Mouse (Mus musculus) forebrain, embryonic 15.5 days (tissue): Measurements from ENCODE around the gene Cep97. TPM values are rescaled to one million over a fixed set of nuclear protein-coding genes. Genes with fewer than 3 reads are reported as not detected.
A peak's percentile ranks its signal among the peaks of the same experiment; 100 is the strongest.

Source experiments
- ATAC-seq: fragments of 200-750 bp; cut with Nextera tagmentation; replicated peaks from 2 replicates; pipeline ENCODE4 v1.8.0; 2017; ENCODE audit warnings: mild to moderate bottlenecking, moderate TSS enrichment, moderate library complexity
- H3K27ac ChIP-seq: fragments of 300-500 bp; sonication (generic); replicated peaks from 2 replicates; pipeline ENCODE4 v1.5.1; 2015; ENCODE audit warnings: mild to moderate bottlenecking, inconsistent platforms
- H3K27me3 ChIP-seq: fragments of 300-500 bp; sonication (generic); 2 replicates; pipeline ENCODE4 v1.6.1; 2015; ENCODE audit warnings: inconsistent platforms
- H3K36me3 ChIP-seq: fragments of 300-500 bp; sonication (generic); 2 replicates; pipeline ENCODE4 v1.6.1; 2015; ENCODE audit warnings: mild to moderate bottlenecking, inconsistent platforms
- H3K4me1 ChIP-seq: fragments of 300-500 bp; sonication (generic); 2 replicates; pipeline ENCODE4 v1.6.1; 2015; ENCODE audit warnings: inconsistent platforms
- H3K4me2 ChIP-seq: fragments of 300-500 bp; sonication (generic); replicated peaks from 2 replicates; pipeline ENCODE4 v1.6.1; 2015; ENCODE audit warnings: mild to moderate bottlenecking, inconsistent platforms
- H3K4me3 ChIP-seq: fragments of 300-500 bp; sonication (generic); 2 replicates; pipeline ENCODE4 v1.5.1; 2015; ENCODE audit warnings: mild to moderate bottlenecking, inconsistent platforms
- H3K9ac ChIP-seq: fragments of 300-500 bp; sonication (generic); replicated peaks from 2 replicates; pipeline ENCODE4 v1.6.1; 2015; ENCODE audit warnings: mild to moderate bottlenecking, inconsistent platforms
- H3K9me3 ChIP-seq: fragments of 300-500 bp; sonication (generic); 2 replicates; pipeline ENCODE4 v1.6.1; 2016; ENCODE audit warnings: inconsistent platforms
- WGBS: fragments of 180-500 bp; shearing (Covaris S2); methylation state at CpG from one replicate; pipeline ENCODE4 v1.1.7; 2015; ENCODE audit warnings: mixed read lengths; 5-methylcytosine and 5-hydroxymethylcytosine counted together
- polyA plus RNA-seq: library from polyadenylated mRNA; unstranded; fragments of >200 nt; fragmentation: Nextera tagmentation; extraction: Ambion mirVana; gene quantifications from 2 replicates; pipeline ENCODE4 v1.2.1, GENCODE M21; 2015

The Cep97 gene
- 16.3 and 17.8 TPM in 2 replicates for polyA plus RNA-seq

GRCm38 (mm10) chr16:55934453-55935037 lies at the start of gene Cep97:
Gene Cep97, minus strand, starts transcription at chr16:55934855.
- WGBS: under 1% methylated on average over 24 of the region's 24 CpGs
- peaks cover 11% of the 10 kb centered on the region; the same call in 1 of the 2 replicates for H3K4me1 ChIP-seq
- peak within 1 kb of the TSS; percentile 62 for H3K4me3 ChIP-seq
- H3K36me3 ChIP-seq: peaks cover under 1% of the 10 kb centered on the region; the same call in 1 of the 2 replicates
- no peaks in the 10 kb centered on the region for H3K9me3 ChIP-seq
- H3K4me2 ChIP-seq: peak within 1 kb of the TSS; percentile 55
- H3K27ac ChIP-seq: peak within 1 kb of the TSS; percentile 69
- H3K27me3 ChIP-seq: no peaks in the 10 kb centered on the region
- H3K9ac ChIP-seq: peak within 1 kb of the TSS; percentile 65
- peak; percentile 100 for ATAC-seq

GRCm38 (mm10) chr16:55974903-55975285 lies 40.2 kb upstream of the Cep97 start:
- no peak for ATAC-seq
- H3K4me1 ChIP-seq: peaks cover 30% of the 10 kb centered on the region
- peak overlapping the region; percentile 86 for H3K9ac ChIP-seq
- H3K4me2 ChIP-seq: peak overlapping the region; percentile 63
- H3K27ac ChIP-seq: peak overlapping the region; percentile 92
- H3K27me3 ChIP-seq: no peaks in the 10 kb centered on the region
- peaks cover 29% of the 10 kb centered on the region for H3K36me3 ChIP-seq
- no peaks in the 10 kb centered on the region for H3K9me3 ChIP-seq
- H3K4me3 ChIP-seq: peak overlapping the region; percentile 97
- WGBS: 6% methylated on average over 14 of the region's 14 CpGs

GRCm38 (mm10) chr16:55974256-55974902 lies 39.7 kb upstream of the Cep97 start:
- Histone ChIP-seq H3K4me3 (peak overlapping the region; percentile 97), H3K4me1 (peaks cover 34% of the 10 kb centered on the region), H3K9ac (peak overlapping the region; percentile 86), H3K27ac (peak overlapping the region; percentile 92), H3K9me3 (no peaks in the 10 kb centered on the region), H3K4me2 (peak overlapping the region; percentile 63), H3K36me3 (peaks cover 34% of the 10 kb centered on the region), H3K27me3 (no peaks in the 10 kb centered on the region)
- WGBS: 1% methylated on average over 52 of the region's 55 CpGs
- peak; percentile 83 for ATAC-seq

- Histone ChIP-seq H3K9ac (peak within 1 kb of the TSS; percentile 86), H3K4me2 (peak within 1 kb of the TSS; percentile 63), H3K4me1 (peaks cover 41% of the 10 kb centered on the region), H3K9me3 (no peaks in the 10 kb centered on the region), H3K27ac (peak within 1 kb of the TSS; percentile 92), H3K4me3 (peak within 1 kb of the TSS; percentile 97), H3K27me3 (no peaks in the 10 kb centered on the region), H3K36me3 (peaks cover 42% of the 10 kb centered on the region)
- WGBS: under 1% methylated on average over 73 of the region's 86 CpGs
- ATAC-seq: peak; percentile 99
Measured at GRCm38 (mm10) chr16:55973431-55974255, 39.0 kb upstream of the Cep97 start, which contains the start of gene Zbtb11. Gene Zbtb11, plus strand, starts transcription at chr16:55973883.

GRCm38 (mm10) chr16:55972626-55973201 lies 38.1 kb upstream of the Cep97 start:
- ATAC-seq: no peak
- peak overlapping the region; percentile 75 for H3K27ac ChIP-seq
- H3K36me3 ChIP-seq: peaks cover 45% of the 10 kb centered on the region
- H3K4me1 ChIP-seq: peaks cover 46% of the 10 kb centered on the region
- peak overlapping the region; percentile 34; the same call in 1 of the 2 replicates for H3K9ac ChIP-seq
- H3K9me3 ChIP-seq: no peaks in the 10 kb centered on the region
- 53% methylated on average over 10 of the region's 10 CpGs for WGBS
- peak overlapping the region; percentile 97 for H3K4me3 ChIP-seq
- peak overlapping the region; percentile 63 for H3K4me2 ChIP-seq
- H3K27me3 ChIP-seq: no peaks in the 10 kb centered on the region

- Histone ChIP-seq H3K4me2 (no peak overlapping the region), H3K27me3 (no peaks in the 10 kb centered on the region), H3K4me3 (no peak overlapping the region), H3K9me3 (no peaks in the 10 kb centered on the region), H3K9ac (no peak overlapping the region), H3K27ac (no peak overlapping the region), H3K4me1 (peaks cover 53% of the 10 kb centered on the region), H3K36me3 (peaks cover 45% of the 10 kb centered on the region)
- no peak for ATAC-seq
- 82% methylated on average over 6 of the region's 6 CpGs for WGBS
Measured at GRCm38 (mm10) chr16:55971735-55972615, 37.3 kb upstream of the Cep97 start.

- ATAC-seq: no peak
- no peak overlapping the region for H3K4me3 ChIP-seq
- peaks cover 45% of the 10 kb centered on the region for H3K36me3 ChIP-seq
- no peak overlapping the region for H3K9ac ChIP-seq
- peaks cover 46% of the 10 kb centered on the region for H3K4me1 ChIP-seq
- 87% methylated on average over 5 of the region's 5 CpGs for WGBS
- H3K4me2 ChIP-seq: no peak overlapping the region
- no peaks in the 10 kb centered on the region for H3K9me3 ChIP-seq
- no peaks in the 10 kb centered on the region for H3K27me3 ChIP-seq
- H3K27ac ChIP-seq: no peak overlapping the region
Measured at GRCm38 (mm10) chr16:55970416-55970815, 35.8 kb upstream of the Cep97 start.

GRCm38 (mm10) chr16:55969147-55969546 lies 34.5 kb upstream of the Cep97 start:
- Histone ChIP-seq H3K4me3 (no peak overlapping the region), H3K4me2 (no peak overlapping the region), H3K9me3 (no peaks in the 10 kb centered on the region), H3K36me3 (peaks cover 45% of the 10 kb centered on the region), H3K27ac (no peak overlapping the region), H3K9ac (no peak overlapping the region), H3K4me1 (peaks cover 39% of the 10 kb centered on the region), H3K27me3 (no peaks in the 10 kb centered on the region)
- no peak for ATAC-seq
- WGBS: 81% methylated on average over 3 of the region's 3 CpGs

- Histone ChIP-seq H3K27ac (no peak overlapping the region), H3K4me2 (peak overlapping the region; percentile 70), H3K9me3 (no peaks in the 10 kb centered on the region), H3K4me3 (peak overlapping the region; percentile 85), H3K9ac (peak overlapping the region; percentile 82), H3K4me1 (peaks cover 27% of the 10 kb centered on the region), H3K27me3 (no peaks in the 10 kb centered on the region), H3K36me3 (peaks cover 39% of the 10 kb centered on the region)
- ATAC-seq: no peak
- 10% methylated on average over 1 of the region's 1 CpGs for WGBS
Measured at GRCm38 (mm10) chr16:55967221-55967620, 32.6 kb upstream of the Cep97 start.

GRCm38 (mm10) chr16:55966212-55966871 lies 31.7 kb upstream of the Cep97 start, which contains the start of gene Rpl24:
Gene Rpl24, plus strand, starts transcription at chr16:55966275.
- WGBS: under 1% methylated on average over 42 of the region's 42 CpGs
- ATAC-seq: peak; percentile 97
- H3K9me3 ChIP-seq: no peaks in the 10 kb centered on the region
- no peaks in the 10 kb centered on the region for H3K27me3 ChIP-seq
- H3K27ac ChIP-seq: peak within 1 kb of the TSS; percentile 91
- H3K9ac ChIP-seq: peak within 1 kb of the TSS; percentile 82
- H3K4me3 ChIP-seq: peak within 1 kb of the TSS; percentile 85
- H3K4me1 ChIP-seq: peaks cover 27% of the 10 kb centered on the region
- H3K36me3 ChIP-seq: peaks cover 30% of the 10 kb centered on the region
- peak within 1 kb of the TSS; percentile 70 for H3K4me2 ChIP-seq
